Mouse (Mus musculus) brain, embryonic 14.5 days (tissue): ENCODE measurements at regions not wholly inside any gene's neighbourhood (a gene's known extent, or its start where the extent isn't known, plus 50 kb on each side); places are given as distances from the start of the nearest gene placed in this dataset.

Experiments
- CTCF ChIP-seq: fragments of 200-500 bp; IDR thresholded peaks from 2 replicates; pipeline ENCODE4 v1.5.1; 2012; ENCODE audit warnings: inconsistent platforms, mild to moderate bottlenecking, moderate library complexity, borderline replicate concordance; ENCODE audit not compliant: insufficient read depth, insufficient read length; ENCODE audit errors: extremely low read depth
- POLR2A ChIP-seq: fragments of 200-500 bp; IDR thresholded peaks from 2 replicates; pipeline ENCODE4 v1.6.1; 2012; ENCODE audit warnings: mild to moderate bottlenecking, inconsistent platforms, borderline replicate concordance; ENCODE audit not compliant: poor library complexity, insufficient read depth, insufficient read length, severe bottlenecking; ENCODE audit errors: extremely low read depth

DNA sequence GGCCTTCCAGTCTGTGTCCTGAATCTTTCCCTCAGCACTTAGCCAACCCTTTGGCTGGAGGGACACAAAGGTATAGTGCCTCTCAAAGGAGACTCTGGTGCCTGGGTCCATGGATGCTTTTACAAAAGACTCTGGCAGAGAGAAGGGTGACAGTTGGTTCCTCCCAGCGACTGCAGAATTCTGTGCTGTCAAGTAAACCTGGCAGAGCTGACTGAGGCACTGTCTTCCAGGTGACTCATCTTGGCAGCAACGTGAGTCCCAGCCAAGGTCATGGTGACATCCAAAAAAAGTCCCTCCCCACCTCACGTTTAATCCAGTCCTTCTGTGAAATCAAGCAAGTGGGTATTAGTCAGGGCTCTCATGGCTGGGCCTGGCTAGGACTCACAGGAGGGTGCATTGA is 150.3 kb downstream of the Fam43a start:
- TF ChIP-seq CTCF = no peak
- TF ChIP-seq POLR2A = no peak
